In the genomic region with DNA sequence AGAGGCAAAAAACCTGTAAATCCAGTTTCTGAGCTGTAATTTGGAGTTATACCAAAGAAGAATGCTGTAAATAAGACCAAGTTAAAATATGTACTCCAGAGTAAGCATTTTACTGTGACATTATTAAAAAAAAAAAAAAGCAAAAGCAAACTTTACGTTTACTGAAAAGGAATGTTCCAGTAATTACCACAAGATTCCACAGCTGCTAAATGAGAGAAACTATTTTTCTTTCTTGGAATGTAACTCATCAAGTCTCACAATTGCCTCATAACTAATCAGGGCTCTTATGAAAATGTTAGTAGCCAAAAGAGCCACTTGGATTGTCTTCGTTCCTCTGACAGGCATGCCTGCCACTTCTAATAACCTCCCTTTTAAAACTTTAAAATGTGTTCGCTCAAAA, we compare ENCODE assay signal across 16 mouse cellular contexts.
"Had no signal": no experiment of that assay in that cellular context is flagged by ENCODE, and none has a peak within 500 bp of the region (broad histone marks: within the 10 kb centered on the region; RNA-seq: fewer than 3 reads in every experiment).

No protein-coding gene starts in this region.

- H3K4me1 ChIP-seq: midbrain, embryonic 13.5 days; midbrain, embryonic 15.5 days; neural tube, embryonic 12.5 days; stomach, embryonic 15.5 days had no signal

- H3K9ac ChIP-seq: liver, postnatal 0 days; lung, embryonic 14.5 days; midbrain, embryonic 13.5 days; midbrain, embryonic 15.5 days; neural tube, embryonic 12.5 days; stomach, embryonic 15.5 days had no signal

- ATAC-seq: liver, postnatal 0 days; midbrain, embryonic 13.5 days; midbrain, embryonic 15.5 days had no signal

- DNase-seq: liver, postnatal 0 days; lung, embryonic 14.5 days; lung, postnatal 14 days; lung, postnatal 36 days; right cerebral cortex, postnatal 14 days; thymus, adult 2 months; thymus, postnatal 25 days; thymus, postnatal 4 days had no signal

- H3K27me3 ChIP-seq: megakaryocyte, embryonic 14.5 days; midbrain, embryonic 13.5 days; midbrain, embryonic 15.5 days; neural tube, embryonic 12.5 days; stomach, embryonic 15.5 days had no signal

- H3K36me3 ChIP-seq: midbrain, embryonic 13.5 days; midbrain, embryonic 15.5 days; neural tube, embryonic 12.5 days; stomach, embryonic 15.5 days had no signal

- H3K27ac ChIP-seq: macrophage; midbrain, embryonic 13.5 days; midbrain, embryonic 15.5 days; neural tube, embryonic 12.5 days; stomach, embryonic 15.5 days; stomach, postnatal 0 days had no signal

- H3K4me2 ChIP-seq: midbrain, embryonic 11.5 days; midbrain, embryonic 13.5 days; midbrain, embryonic 15.5 days; neural tube, embryonic 12.5 days; stomach, embryonic 15.5 days had no signal

- H3K4me3 ChIP-seq: megakaryocyte, embryonic 14.5 days; midbrain, embryonic 13.5 days; midbrain, embryonic 15.5 days; neural tube, embryonic 12.5 days; stomach, embryonic 15.5 days had no signal

- H3K9me3 ChIP-seq: megakaryocyte, embryonic 14.5 days; midbrain, embryonic 13.5 days; midbrain, embryonic 15.5 days; neural tube, embryonic 12.5 days; stomach, embryonic 15.5 days had no signal
